Mouse (Mus musculus) cerebellum, adult 2 months (tissue): ENCODE measurements at regions not wholly inside any gene's neighbourhood (a gene's known extent, or its start where the extent isn't known, plus 50 kb on each side); places are given as distances from the start of the nearest gene placed in this dataset.

Source experiments
- CTCF ChIP-seq: fragments of 200-500 bp; IDR thresholded peaks from 2 replicates; pipeline ENCODE4 v1.5.1; 2011; ENCODE audit warnings: low read depth, mild to moderate bottlenecking, control low read depth, low read length, moderate library complexity, borderline replicate concordance; ENCODE audit not compliant: insufficient read depth
- POLR2A ChIP-seq: fragments of 200-500 bp; IDR thresholded peaks from 2 replicates; pipeline ENCODE4 v1.6.1; 2011; ENCODE audit warnings: low read length, control low read depth, borderline replicate concordance; ENCODE audit not compliant: insufficient read depth

- TF ChIP-seq POLR2A: no peak
- no peak for TF ChIP-seq CTCF
Measured at GRCm38 (mm10) chrX:167145508-167146182, 63.5 kb downstream of the Tmsb4x start.
